Mouse (Mus musculus) CH12.LX (cell line): Measurements from ENCODE around the gene Ptprm. TPM values are rescaled to one million over a fixed set of nuclear protein-coding genes. Genes with fewer than 3 reads are reported as not detected.

Experiments
- DNase-seq: peaks from one replicate; pipeline ENCODE4 v3.0.0-alpha.2; 2013; ENCODE audit errors: extremely low read depth
- H3K27ac ChIP-seq: 2 replicates; pipeline ENCODE4 v1.5.1; 2012; ENCODE audit warnings: low read depth, mild to moderate bottlenecking, control low read depth, moderate library complexity; ENCODE audit not compliant: insufficient read depth
- H3K27me3 ChIP-seq: replicated peaks from 2 replicates; pipeline ENCODE3; 2012; ENCODE audit warnings: inconsistent platforms
- H3K36me3 ChIP-seq, 2 experiments: replicated peaks in 1 of 2; 2 replicates each; pipeline versions ENCODE3 to v1.6.1; 2012; ENCODE audit warnings: inconsistent platforms in 1 of 2, low read length in 1 of 2, mild to moderate bottlenecking in 1 of 2, mixed read lengths in 1 of 2, moderate library complexity in 1 of 2; ENCODE audit not compliant: control insufficient read depth in 1 of 2, insufficient read depth in 1 of 2
- H3K4me1 ChIP-seq, 2 experiments: 2 replicates each; pipeline ENCODE4 v1.6.1; 2012; ENCODE audit warnings: inconsistent platforms in 1 of 2, moderate library complexity in 1 of 2; ENCODE audit not compliant: insufficient read depth in 2 of 2, control insufficient read depth in 1 of 2
- H3K4me2 ChIP-seq: 2 replicates; pipeline ENCODE4 v1.6.1; 2012; ENCODE audit warnings: low read depth, mild to moderate bottlenecking, control low read depth; ENCODE audit not compliant: poor library complexity, insufficient read depth, severe bottlenecking
- H3K4me3 ChIP-seq, 3 experiments: fragments of 150-350 bp in 1 of 3; sonication (generic) in 1 of 3; replicated peaks in 1 of 3; 2 replicates each; pipeline versions ENCODE3 to v1.5.1; 2011 to 2012; ENCODE audit warnings: low read depth in 2 of 3, low read length in 2 of 3, mild to moderate bottlenecking in 2 of 3, moderate library complexity in 2 of 3, control low read depth in 1 of 3, improper control_type of control experiment in 1 of 3, inconsistent platforms in 1 of 3, mixed read lengths in 1 of 3; ENCODE audit not compliant: poor library complexity in 1 of 3
- H3K79me2 ChIP-seq: replicated peaks from 2 replicates; pipeline ENCODE4 v1.6.1; 2012; ENCODE audit warnings: mild to moderate bottlenecking, moderate library complexity; ENCODE audit not compliant: control insufficient read depth, poor library complexity, insufficient read depth, severe bottlenecking; ENCODE audit errors: extremely low read depth
- H3K9ac ChIP-seq: 2 replicates; pipeline ENCODE4 v1.6.1; 2012; ENCODE audit warnings: low read depth, mild to moderate bottlenecking, control low read depth, moderate library complexity; ENCODE audit not compliant: insufficient read depth
- H3K9me3 ChIP-seq: replicated peaks from 2 replicates; pipeline ENCODE3; 2012; ENCODE audit warnings: low read length, inconsistent platforms, mixed read lengths
- BHLHE40 ChIP-seq: IDR thresholded peaks from 2 replicates; pipeline ENCODE4 v1.6.1; 2011; ENCODE audit warnings: mild to moderate bottlenecking, low read depth, low read length, improper control_type of control experiment
- CHD1 ChIP-seq: IDR thresholded peaks from 2 replicates; pipeline ENCODE4 v1.6.1; 2012; ENCODE audit warnings: low read depth, low read length, improper control_type of control experiment, inconsistent platforms
- CHD2 ChIP-seq: IDR thresholded peaks from 2 replicates; pipeline ENCODE4 v1.6.1; 2011; ENCODE audit warnings: low read length, improper control_type of control experiment
- CTCF ChIP-seq, 2 experiments: IDR thresholded peaks in 1 of 2; conservative IDR thresholded peaks in 1 of 2; 2 replicates each; pipeline ENCODE4 v1.5.1; 2011 to 2012; ENCODE audit warnings: low read depth in 2 of 2, low read length in 2 of 2, improper control_type of control experiment in 1 of 2, inconsistent platforms in 1 of 2, mild to moderate bottlenecking in 1 of 2, moderate library complexity in 1 of 2
- E2F4 ChIP-seq: IDR thresholded peaks from 2 replicates; pipeline ENCODE4 v1.6.1; 2011; ENCODE audit warnings: low read depth, low read length, improper control_type of control experiment; ENCODE audit not compliant: insufficient replicate concordance
- ELF1 ChIP-seq: IDR thresholded peaks from 2 replicates; pipeline ENCODE4 v1.6.1; 2014; ENCODE audit warnings: low read depth, mild to moderate bottlenecking, inconsistent platforms, low read length, improper control_type of control experiment
- HCFC1 ChIP-seq: IDR thresholded peaks from 2 replicates; pipeline ENCODE4 v1.6.1; 2012; ENCODE audit warnings: low read depth, mild to moderate bottlenecking, inconsistent platforms, low read length, improper control_type of control experiment
- IRF4 ChIP-seq: IDR thresholded peaks from 2 replicates; pipeline ENCODE4 v1.6.1; 2014; ENCODE audit warnings: low read depth, mild to moderate bottlenecking, inconsistent platforms, low read length, improper control_type of control experiment
- JUND ChIP-seq: conservative IDR thresholded peaks from 2 replicates; pipeline ENCODE4 v1.6.1; 2011; ENCODE audit warnings: low read depth, low read length, improper control_type of control experiment
- MAFK ChIP-seq: IDR thresholded peaks from 2 replicates; pipeline ENCODE4 v1.6.1; 2011; ENCODE audit warnings: low read length, improper control_type of control experiment; ENCODE audit not compliant: insufficient replicate concordance
- MAX ChIP-seq: IDR thresholded peaks from 2 replicates; pipeline ENCODE4 v1.6.1; 2011; ENCODE audit warnings: low read length, improper control_type of control experiment
- MAZ ChIP-seq: IDR thresholded peaks from 2 replicates; pipeline ENCODE4 v1.6.1; 2012; ENCODE audit warnings: low read depth, mild to moderate bottlenecking, inconsistent platforms, low read length, improper control_type of control experiment, moderate library complexity
- MEF2A ChIP-seq: IDR thresholded peaks from 2 replicates; pipeline ENCODE4 v1.6.1; 2014; ENCODE audit warnings: low read depth, mild to moderate bottlenecking, inconsistent platforms, low read length, improper control_type of control experiment, borderline replicate concordance
- POLR2A ChIP-seq: IDR thresholded peaks from 2 replicates; pipeline ENCODE4 v1.6.1; 2011; ENCODE audit warnings: low read depth, mild to moderate bottlenecking, improper control_type of control experiment, low read length
- POLR2AphosphoS2 ChIP-seq: IDR thresholded peaks from 2 replicates; pipeline ENCODE4 v1.6.1; 2011; ENCODE audit warnings: low read depth, low read length, improper control_type of control experiment
- RAD21 ChIP-seq: IDR thresholded peaks from 2 replicates; pipeline ENCODE4 v1.6.1; 2011; ENCODE audit warnings: low read depth, mild to moderate bottlenecking, low read length, improper control_type of control experiment, moderate library complexity
- TBP ChIP-seq: conservative IDR thresholded peaks from 2 replicates; pipeline ENCODE4 v1.6.1; 2011; ENCODE audit warnings: low read depth, low read length, improper control_type of control experiment
- UBTF ChIP-seq: IDR thresholded peaks from 2 replicates; pipeline ENCODE4 v1.6.1; 2012; ENCODE audit warnings: low read depth, mild to moderate bottlenecking, inconsistent platforms, low read length, improper control_type of control experiment, moderate library complexity
- USF2 ChIP-seq: conservative IDR thresholded peaks from 2 replicates; pipeline ENCODE4 v1.6.1; 2011; ENCODE audit warnings: low read depth, low read length, improper control_type of control experiment
- ZKSCAN1 ChIP-seq: IDR thresholded peaks from 2 replicates; pipeline ENCODE4 v1.6.1; 2012; ENCODE audit warnings: low read depth, inconsistent platforms, low read length, improper control_type of control experiment, borderline replicate concordance
- ZMIZ1 ChIP-seq: IDR thresholded peaks from 2 replicates; pipeline ENCODE4 v1.6.1; 2012; ENCODE audit warnings: low read depth, mild to moderate bottlenecking, inconsistent platforms, low read length, improper control_type of control experiment
- dilution Hi-C: fragments of 300-500 bp; cut with MboI; formaldehyde crosslinking; loops from 2 replicates; pipeline ENCODE4 v1.14.3; 2020; ENCODE audit warnings: low sequenced_read_pairs; ENCODE audit not compliant: extremely low pct_unique_long_range_greater_than_20kb, extremely low pct_ligation_motif_present
- in situ Hi-C: fragments of 300-500 bp; cut with MboI; formaldehyde crosslinking; loops from 3 replicates; pipeline ENCODE4 v1.14.3; 2019; ENCODE audit warnings: low sequenced_read_pairs, low pct_ligation_motif_present, low pct_unique_long_range_greater_than_20kb, mixed read lengths
- polyA plus RNA-seq: library from polyadenylated mRNA; unstranded; fragments of >175 nt; gene quantifications from 2 replicates; pipeline ENCODE4 v1.2.1, GENCODE M21; 2012; ENCODE audit warnings: low read depth; ENCODE audit not compliant: insufficient read length
- total RNA-seq, 2 experiments: library from RNA; depleted of rRNA; stranded (reverse); fragments of 300-350 nt in 1 of 2; fragments of >200 nt in 1 of 2; gene quantifications; 2 replicates each; pipeline ENCODE4 v1.2.3; 2012 to 2014

The Ptprm gene
- total and polyA plus RNA-seq, 3 experiments = not detected

GRCm38 (mm10) chr17:66891916-66892315 lies 462.3 kb downstream of the Ptprm start:
- Histone ChIP-seq H3K9ac (no peak overlapping the region), H3K27me3 (no peaks in the 10 kb centered on the region), H3K27ac (no peak overlapping the region), H3K36me3 (no peaks in the 10 kb centered on the region), H3K4me3 (no peak overlapping the region), H3K79me2 (no peaks in the 10 kb centered on the region), H3K4me2 (no peak overlapping the region), H3K9me3 (peaks cover 57% of the 10 kb centered on the region), H3K4me1 (no peaks in the 10 kb centered on the region)
- DNase-seq = no peak
- dilution Hi-C loops (no loop called here), in situ Hi-C loops (no loop called here)
- no peak for TF ChIP-seq HCFC1
- TF ChIP-seq MAFK = no peak
- no peak for TF ChIP-seq POLR2AphosphoS2
- TF ChIP-seq CHD2 = no peak
- no peak for TF ChIP-seq UBTF
- TF ChIP-seq IRF4 = no peak
- TF ChIP-seq RAD21 = no peak
- TF ChIP-seq MEF2A = no peak
- no peak for TF ChIP-seq CHD1
- no peak for TF ChIP-seq USF2
- TF ChIP-seq POLR2A = no peak
- TF ChIP-seq JUND = no peak
- TF ChIP-seq MAX = no peak
- TF ChIP-seq ELF1 = no peak
- no peak for TF ChIP-seq TBP
- TF ChIP-seq CTCF (conservative IDR thresholded peaks at IDR 0.05 in 1 of 2, IDR thresholded peaks at IDR 0.05 in 1 of 2; ENCODE audit: low read depth in 2 of 2, low read length in 2 of 2) = no peak
- TF ChIP-seq MAZ = no peak
- no peak for TF ChIP-seq ZKSCAN1
- TF ChIP-seq E2F4 = no peak
- TF ChIP-seq BHLHE40 = no peak

GRCm38 (mm10) chr17:66891067-66891862 lies 463.0 kb downstream of the Ptprm start:
- dilution Hi-C loops (no loop called here), in situ Hi-C loops (no loop called here)
- no peak overlapping the region for H3K9ac ChIP-seq
- no peaks in the 10 kb centered on the region for H3K27me3 ChIP-seq
- H3K4me1 ChIP-seq = no peaks in the 10 kb centered on the region
- no peak for DNase-seq
- no peak overlapping the region for H3K27ac ChIP-seq
- TF ChIP-seq ZMIZ1 (no peak), CHD1 (no peak)
- no peak overlapping the region for H3K4me2 ChIP-seq
- H3K4me3 ChIP-seq = no peak overlapping the region
- H3K9me3 ChIP-seq = peaks cover 55% of the 10 kb centered on the region
- no peaks in the 10 kb centered on the region for H3K36me3 ChIP-seq
- no peaks in the 10 kb centered on the region for H3K79me2 ChIP-seq
